Mouse (Mus musculus): Measurements from ENCODE around the gene Ankar. TPM values are rescaled to one million over a fixed set of nuclear protein-coding genes. Genes with fewer than 3 reads are reported as not detected.

The Ankar gene
- polyA plus RNA-seq, 1 experiment: not detected

DNA sequence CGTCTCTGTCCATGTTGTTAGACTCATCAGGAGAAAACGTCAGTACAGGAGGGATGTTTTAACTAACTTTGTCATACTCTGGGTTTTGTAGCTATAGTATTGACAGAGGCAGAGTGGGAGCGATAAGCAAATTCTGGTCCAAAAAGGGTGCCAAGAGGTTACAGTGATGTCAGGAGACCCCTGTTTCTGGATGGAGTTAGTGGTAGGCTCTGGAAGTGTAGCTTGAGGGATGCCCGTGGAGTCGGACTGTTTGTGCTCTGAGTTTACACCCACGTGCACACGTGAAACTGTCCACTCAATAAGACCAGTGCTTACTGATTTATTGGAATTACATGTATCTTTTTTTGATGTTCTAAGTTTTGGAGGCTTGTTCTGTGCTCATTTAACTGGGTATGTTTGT, 17.2 kb upstream of the Ankar start:
- Histone ChIP-seq H3K27ac (replicated peaks; ENCODE audit: low read depth, low read length) (no peak overlapping the region), H3K4me3 (ENCODE audit: insufficient read depth, low read depth, low read length) (no peak overlapping the region), H3K4me1 (ENCODE audit: control insufficient read depth, insufficient read depth, insufficient read length, low read length) (no peaks in the 10 kb centered on the region)

- Histone ChIP-seq H3K27ac (replicated peaks; ENCODE audit: low read depth, low read length) (no peak overlapping the region), H3K4me1 (ENCODE audit: control insufficient read depth, insufficient read depth, insufficient read length, low read length) (0 out of 2 replicates have a peak, but pooled peaks cover 2% of the 10 kb centered on the region), H3K4me3 (ENCODE audit: insufficient read depth, low read depth, low read length) (no peak overlapping the region)
Measured at GRCm38 (mm10) chr1:72716926-72717325, 16.5 kb upstream of the Ankar start.

DNA sequence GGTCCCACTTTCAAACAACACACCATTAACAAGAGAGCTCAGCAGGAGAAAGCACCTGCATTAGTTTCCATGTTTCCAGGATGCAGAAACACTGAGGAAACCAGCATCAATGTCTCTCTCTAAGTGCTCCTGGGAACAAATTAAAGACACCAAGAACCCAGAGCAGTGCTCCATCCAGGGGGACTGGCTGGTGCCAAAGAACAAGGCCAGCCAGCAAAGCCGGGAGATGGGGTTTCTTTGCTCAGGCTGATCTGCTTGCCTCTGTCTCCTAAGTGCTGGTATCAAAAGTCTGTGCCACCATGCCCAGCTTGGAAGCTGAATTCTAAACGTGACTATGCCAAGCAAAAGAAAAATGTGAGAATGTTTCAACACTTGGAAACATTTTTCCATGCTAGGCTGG, 16.0 kb upstream of the Ankar start:
- Histone ChIP-seq H3K27ac (replicated peaks; ENCODE audit: low read depth, low read length) (no peak overlapping the region), H3K4me3 (ENCODE audit: insufficient read depth, low read depth, low read length) (no peak overlapping the region), H3K4me1 (ENCODE audit: control insufficient read depth, insufficient read depth, insufficient read length, low read length) (0 out of 2 replicates have a peak, but pooled peaks cover 2% of the 10 kb centered on the region)

DNA sequence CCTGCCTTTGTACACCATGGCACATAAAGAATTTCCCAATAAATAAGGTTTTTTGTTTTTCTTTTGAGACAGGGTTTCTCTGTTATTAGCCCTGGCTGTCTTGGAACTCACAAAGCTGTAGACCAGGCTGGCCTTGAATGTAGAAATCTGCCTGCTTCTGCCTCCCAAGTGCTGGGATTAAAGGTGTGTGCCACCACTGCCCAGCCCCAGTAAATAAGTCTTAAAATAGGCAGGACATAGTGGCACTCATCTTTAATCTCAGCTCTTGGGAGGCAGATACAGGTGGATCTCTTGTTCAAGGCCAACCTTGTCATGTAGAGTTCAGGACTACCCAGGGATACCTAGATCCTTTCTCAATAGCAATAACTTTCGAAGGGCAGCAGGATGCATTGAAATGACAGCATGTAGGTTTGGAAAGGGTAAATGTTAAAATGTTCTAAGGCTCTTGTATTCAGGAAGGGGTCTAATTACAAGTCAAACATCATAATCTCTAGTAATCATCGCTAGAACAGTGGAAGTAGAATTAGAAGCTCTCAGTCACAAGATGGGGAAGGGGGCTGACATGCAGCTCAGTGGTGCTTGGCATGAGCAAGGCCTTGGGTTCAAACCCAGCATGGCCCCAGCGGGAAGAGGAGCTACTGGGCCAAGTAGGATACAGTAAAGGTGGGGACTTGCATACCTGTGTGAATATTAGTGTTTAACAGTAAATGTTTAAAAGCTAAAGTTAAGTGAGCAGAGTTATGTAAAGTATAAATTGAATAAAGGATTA, 15.4 kb upstream of the Ankar start:
- H3K27ac ChIP-seq (replicated peaks; ENCODE audit: low read depth, low read length): no peak overlapping the region
- 0 out of 2 replicates have a peak, but pooled peaks cover 2% of the 10 kb centered on the region for H3K4me1 ChIP-seq (ENCODE audit: control insufficient read depth, insufficient read depth, insufficient read length, low read length)
- H3K4me3 ChIP-seq (ENCODE audit: insufficient read depth, low read depth, low read length): no peak overlapping the region

DNA sequence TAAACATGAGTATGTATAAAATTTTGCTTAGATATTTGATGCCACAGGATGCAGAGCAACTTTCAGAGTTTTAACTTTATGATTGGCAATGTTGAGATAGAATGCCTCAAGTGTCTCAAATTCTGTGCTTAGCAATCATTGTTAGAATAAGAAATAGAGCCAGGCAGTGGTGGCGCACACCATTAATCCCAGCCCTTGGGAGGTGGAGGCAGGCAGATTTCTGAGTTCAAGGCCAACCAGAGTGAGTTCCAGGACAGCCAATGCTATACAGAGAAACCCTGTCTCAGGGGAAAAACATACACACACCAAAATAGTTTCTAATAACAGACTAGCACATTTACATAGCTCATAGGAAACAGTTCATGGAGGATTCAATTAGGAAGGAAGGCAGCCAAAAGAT, 14.7 kb upstream of the Ankar start:
- H3K4me1 ChIP-seq (ENCODE audit: control insufficient read depth, insufficient read depth, insufficient read length, low read length): 0 out of 2 replicates have a peak, but pooled peaks cover 2% of the 10 kb centered on the region
- H3K27ac ChIP-seq (replicated peaks; ENCODE audit: low read depth, low read length): no peak overlapping the region
- H3K4me3 ChIP-seq (ENCODE audit: insufficient read depth, low read depth, low read length): no peak overlapping the region

DNA sequence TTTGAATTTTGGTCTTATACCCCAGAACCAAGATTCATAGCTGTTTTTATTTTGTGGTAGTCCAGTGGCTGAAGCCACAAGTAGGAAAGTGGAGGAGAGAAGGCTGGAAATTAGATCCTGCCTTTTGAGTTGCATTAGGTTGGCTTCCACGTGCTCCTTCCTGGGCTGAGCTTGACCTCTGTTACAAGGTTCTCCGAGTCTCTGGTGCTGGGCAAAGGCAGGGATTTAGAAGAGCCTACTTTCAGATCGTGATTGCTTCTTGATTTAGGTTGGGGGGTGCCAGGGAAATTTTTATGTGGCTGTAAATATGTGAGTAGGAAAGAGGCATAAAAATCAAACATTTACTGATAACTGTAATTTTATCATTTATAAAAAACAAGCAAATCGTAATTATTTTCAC, 14.2 kb upstream of the Ankar start:
- 0 out of 2 replicates have a peak, but pooled peaks cover 2% of the 10 kb centered on the region for H3K4me1 ChIP-seq (ENCODE audit: control insufficient read depth, insufficient read depth, insufficient read length, low read length)
- no peak overlapping the region for H3K27ac ChIP-seq (replicated peaks; ENCODE audit: low read depth, low read length)
- H3K4me3 ChIP-seq (ENCODE audit: insufficient read depth, low read depth, low read length): no peak overlapping the region

DNA sequence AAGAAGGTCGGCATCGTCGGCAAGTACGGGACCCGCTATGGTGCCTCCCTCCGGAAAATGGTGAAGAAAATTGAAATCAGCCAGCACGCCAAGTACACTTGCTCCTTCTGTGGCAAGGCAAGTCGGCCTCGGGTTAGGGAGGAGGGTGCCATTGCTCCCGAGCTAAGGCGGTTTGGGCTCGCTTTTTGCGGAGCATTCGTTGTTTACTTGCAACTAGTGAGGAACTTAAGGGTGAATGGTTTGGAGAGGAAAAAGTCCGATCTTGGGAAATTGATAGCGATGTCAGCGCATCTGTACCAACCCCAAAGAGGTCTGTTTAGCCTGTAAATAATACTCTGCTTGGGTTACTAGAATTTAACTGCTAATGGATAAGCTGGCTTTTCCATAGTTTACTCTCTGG, 11.3 kb upstream of the Ankar start:
- H3K27ac ChIP-seq (replicated peaks; ENCODE audit: low read depth, low read length): peak overlapping the region; percentile 27; the same call in 1 of the 2 replicates
- 0 out of 2 replicates have a peak, but pooled peaks cover 2% of the 10 kb centered on the region for H3K4me1 ChIP-seq (ENCODE audit: control insufficient read depth, insufficient read depth, insufficient read length, low read length)
- H3K4me3 ChIP-seq (ENCODE audit: insufficient read depth, low read depth, low read length): peak overlapping the region; percentile 73

- H3K4me1 ChIP-seq (ENCODE audit: control insufficient read depth, insufficient read depth, insufficient read length, low read length): 0 out of 2 replicates have a peak, but pooled peaks cover 2% of the 10 kb centered on the region
- H3K27ac ChIP-seq (replicated peaks; ENCODE audit: low read depth, low read length): peak within 1 kb of the TSS; percentile 55
- peak within 1 kb of the TSS; percentile 73 for H3K4me3 ChIP-seq (ENCODE audit: insufficient read depth, low read depth, low read length)
Measured at GRCm38 (mm10) chr1:72710753-72711653, 10.6 kb upstream of the Ankar start, which contains the start of gene Rpl37a. Gene Rpl37a (plus strand): TSS chr1:72711290.

DNA sequence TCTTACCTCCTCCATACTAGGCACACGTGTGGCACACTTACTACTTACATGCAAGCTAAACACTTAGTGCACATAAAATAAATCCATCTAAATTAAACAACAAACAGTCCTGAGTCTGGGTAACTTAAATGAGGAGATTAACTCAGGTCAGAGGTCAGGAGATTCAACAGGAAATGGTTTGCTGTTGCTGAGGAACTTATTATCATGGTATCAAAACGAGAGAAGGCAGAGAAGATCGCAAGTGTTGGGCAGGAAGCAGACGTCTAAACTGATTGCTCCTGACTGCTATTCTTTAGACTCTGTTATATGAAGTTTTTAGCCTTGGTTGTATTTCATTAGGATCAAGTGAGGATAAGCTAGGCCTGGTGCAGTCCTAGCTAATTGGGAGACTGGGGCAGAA, 7.1 kb upstream of the Ankar start:
- H3K27ac ChIP-seq (replicated peaks; ENCODE audit: low read depth, low read length): no peak overlapping the region
- H3K4me1 ChIP-seq (ENCODE audit: control insufficient read depth, insufficient read depth, insufficient read length, low read length): 0 out of 2 replicates have a peak, but pooled peaks cover 2% of the 10 kb centered on the region
- no peak overlapping the region for H3K4me3 ChIP-seq (ENCODE audit: insufficient read depth, low read depth, low read length)

GRCm38 (mm10) chr1:72698651-72699050, 1.7 kb downstream of the Ankar start:
- Histone ChIP-seq H3K27ac (replicated peaks; ENCODE audit: low read depth, low read length) (no peak overlapping the region), H3K4me1 (ENCODE audit: control insufficient read depth, insufficient read depth, insufficient read length, low read length) (no peaks in the 10 kb centered on the region), H3K4me3 (ENCODE audit: insufficient read depth, low read depth, low read length) (no peak overlapping the region)

- H3K4me1 ChIP-seq (ENCODE audit: control insufficient read depth, insufficient read depth, insufficient read length, low read length): no peaks in the 10 kb centered on the region
- no peak overlapping the region for H3K4me3 ChIP-seq (ENCODE audit: insufficient read depth, low read depth, low read length)
- H3K27ac ChIP-seq (replicated peaks; ENCODE audit: low read depth, low read length): no peak overlapping the region
Measured at GRCm38 (mm10) chr1:72696256-72696655, 4.1 kb downstream of the Ankar start.

GRCm38 (mm10) chr1:72673070-72673469, 27.3 kb downstream of the Ankar start:
- no peaks in the 10 kb centered on the region for H3K4me1 ChIP-seq (ENCODE audit: control insufficient read depth, insufficient read depth, insufficient read length, low read length)
- no peak overlapping the region for H3K4me3 ChIP-seq (ENCODE audit: insufficient read depth, low read depth, low read length)
- H3K27ac ChIP-seq (replicated peaks; ENCODE audit: low read depth, low read length): no peak overlapping the region

- Histone ChIP-seq H3K27ac (replicated peaks; ENCODE audit: low read depth, low read length) (no peak overlapping the region), H3K4me3 (ENCODE audit: insufficient read depth, low read depth, low read length) (peak overlapping the region; percentile 54), H3K4me1 (ENCODE audit: control insufficient read depth, insufficient read depth, insufficient read length, low read length) (no peaks in the 10 kb centered on the region)
Measured at GRCm38 (mm10) chr1:72640658-72641410, 59.5 kb downstream of the Ankar start.

DNA sequence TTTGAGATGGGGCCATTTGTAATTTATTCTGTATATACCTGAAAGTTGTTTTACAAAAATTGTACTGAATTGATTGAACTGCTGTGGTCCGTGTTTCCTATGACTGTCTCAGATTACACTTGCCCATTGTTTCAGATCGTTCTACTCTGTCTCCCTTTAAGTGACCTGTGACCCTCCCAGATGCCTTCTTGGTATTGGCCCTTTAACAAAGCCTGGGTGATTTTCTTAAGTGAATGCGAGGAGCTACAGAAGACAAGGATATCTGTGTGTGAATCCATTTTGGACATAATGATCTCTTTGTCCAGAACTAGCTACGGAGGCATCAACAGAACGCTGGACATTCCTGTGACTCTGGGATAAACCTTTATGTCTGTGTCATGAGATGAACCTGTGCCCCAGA, 65.2 kb downstream of the Ankar start:
- no peak overlapping the region for H3K4me3 ChIP-seq (ENCODE audit: insufficient read depth, low read depth, low read length)
- H3K4me1 ChIP-seq (ENCODE audit: control insufficient read depth, insufficient read depth, insufficient read length, low read length): no peaks in the 10 kb centered on the region
- H3K27ac ChIP-seq (replicated peaks; ENCODE audit: low read depth, low read length): no peak overlapping the region

DNA sequence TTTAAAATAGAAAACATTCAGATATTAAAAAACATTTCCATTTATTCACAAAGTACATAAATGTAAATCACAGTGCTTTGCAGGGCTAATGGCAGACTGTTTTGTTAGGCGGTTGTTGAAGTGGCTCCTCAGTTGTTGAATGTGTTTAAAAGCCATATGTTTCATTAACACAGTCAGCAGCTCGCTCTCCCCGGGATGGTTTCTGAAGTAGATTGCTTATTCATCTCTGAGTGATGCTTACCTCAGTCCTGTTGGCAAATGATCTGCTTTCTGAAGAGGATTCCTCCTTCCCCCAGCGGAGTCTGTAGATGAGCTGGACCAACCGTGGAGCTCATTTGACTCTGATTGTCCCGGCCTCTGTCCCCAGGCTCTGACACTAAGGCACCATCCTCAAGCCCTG, 88.2 kb downstream of the Ankar start:
- Histone ChIP-seq H3K27ac (replicated peaks; ENCODE audit: low read depth, low read length) (no peak overlapping the region), H3K4me1 (ENCODE audit: control insufficient read depth, insufficient read depth, insufficient read length, low read length) (no peaks in the 10 kb centered on the region), H3K4me3 (ENCODE audit: insufficient read depth, low read depth, low read length) (no peak overlapping the region)
